Mouse (Mus musculus) liver, adult (tissue): ENCODE measurements around the gene Plekhh2.

Source experiments
- GATA4 ChIP-seq: IDR thresholded peaks from 2 replicates; pipeline ENCODE4 v1.6.1; 2014; ENCODE audit warnings: mild to moderate bottlenecking, low read length; ENCODE audit not compliant: insufficient replicate concordance

The Plekhh2 gene

GRCm38 (mm10) chr17:84498639-84499038 is 13.1 kb upstream of the Plekhh2 start:
- TF ChIP-seq GATA4, result no peak

GRCm38 (mm10) chr17:84502341-84502740 is 9.4 kb upstream of the Plekhh2 start:
- no peak for TF ChIP-seq GATA4

GRCm38 (mm10) chr17:84505922-84506321 is 5.8 kb upstream of the Plekhh2 start:
- no peak for TF ChIP-seq GATA4

GRCm38 (mm10) chr17:84508736-84509135 is 3.0 kb upstream of the Plekhh2 start:
- TF ChIP-seq GATA4, result no peak

- no peak for TF ChIP-seq GATA4
These were observed 2.5 kb upstream of the Plekhh2 start for GRCm38 (mm10) chr17:84509176-84509575.

- no peak for TF ChIP-seq GATA4
These were observed 1.3 kb upstream of the Plekhh2 start for GRCm38 (mm10) chr17:84510355-84510754.

GRCm38 (mm10) chr17:84510961-84511639 is 595 bp upstream of the Plekhh2 start:
- no peak for TF ChIP-seq GATA4

GRCm38 (mm10) chr17:84512516-84513085 is 906 bp downstream of the Plekhh2 start:
- TF ChIP-seq GATA4, result no peak

- TF ChIP-seq GATA4, result no peak
These were observed 4.2 kb downstream of the Plekhh2 start for GRCm38 (mm10) chr17:84515901-84516300.

GRCm38 (mm10) chr17:84519346-84519745 is 7.7 kb downstream of the Plekhh2 start:
- TF ChIP-seq GATA4, result no peak

- TF ChIP-seq GATA4, result no peak
These were observed 8.4 kb downstream of the Plekhh2 start for GRCm38 (mm10) chr17:84520057-84520456.

GRCm38 (mm10) chr17:84529356-84529755 is 17.7 kb downstream of the Plekhh2 start:
- no peak for TF ChIP-seq GATA4

- no peak for TF ChIP-seq GATA4
These were observed 18.6 kb downstream of the Plekhh2 start for GRCm38 (mm10) chr17:84530202-84530796.

GRCm38 (mm10) chr17:84532909-84533499 is 21.3 kb downstream of the Plekhh2 start:
- no peak for TF ChIP-seq GATA4

GRCm38 (mm10) chr17:84533841-84534240 is 22.1 kb downstream of the Plekhh2 start:
- TF ChIP-seq GATA4, result no peak

GRCm38 (mm10) chr17:84534632-84535031 is 22.9 kb downstream of the Plekhh2 start:
- no peak for TF ChIP-seq GATA4
